Mouse (Mus musculus) embryonic fibroblast, embryonic 13.5 days (primary cell): Measurements from ENCODE around the gene Rpl9-ps6. TPM values are rescaled to one million over a fixed set of nuclear protein-coding genes. Genes with fewer than 3 reads are reported as not detected.
"Not testable (repeated sequence)": the region's sequence is repeated elsewhere in the genome, so short reads cannot be mapped to it uniquely, and the experiment has no call there.

Experiments used
- H3K27ac ChIP-seq: 2 replicates; pipeline ENCODE4 v1.5.1; 2012; ENCODE audit warnings: low read length, control low read depth, inconsistent platforms; ENCODE audit not compliant: insufficient read depth
- H3K4me1 ChIP-seq: 2 replicates; pipeline ENCODE4 v1.6.1; 2011; ENCODE audit warnings: low read length; ENCODE audit not compliant: control insufficient read depth, insufficient read depth
- H3K4me3 ChIP-seq: 2 replicates; pipeline ENCODE4 v1.5.1; 2011; ENCODE audit warnings: mild to moderate bottlenecking, control low read depth, low read length; ENCODE audit not compliant: insufficient read depth
- CTCF ChIP-seq: IDR thresholded peaks from 2 replicates; pipeline ENCODE4 v1.5.1; 2011; ENCODE audit warnings: mild to moderate bottlenecking, control low read depth, low read length, moderate library complexity, borderline replicate concordance; ENCODE audit not compliant: insufficient read depth
- POLR2A ChIP-seq: IDR thresholded peaks from 2 replicates; pipeline ENCODE4 v1.6.1; 2011; ENCODE audit warnings: low read depth, mild to moderate bottlenecking, control low read depth, low read length, moderate library complexity
- polyA plus RNA-seq: library from polyadenylated mRNA; stranded (reverse); fragments of >200 nt; gene quantifications from 2 replicates; pipeline ENCODE4 v1.2.4, GENCODE M21; 2011; ENCODE audit warnings: low read depth; ENCODE audit not compliant: missing spikeins, insufficient read length

Gene Rpl9-ps6
- polyA plus RNA-seq, 1 experiment, result 530 TPM

DNA sequence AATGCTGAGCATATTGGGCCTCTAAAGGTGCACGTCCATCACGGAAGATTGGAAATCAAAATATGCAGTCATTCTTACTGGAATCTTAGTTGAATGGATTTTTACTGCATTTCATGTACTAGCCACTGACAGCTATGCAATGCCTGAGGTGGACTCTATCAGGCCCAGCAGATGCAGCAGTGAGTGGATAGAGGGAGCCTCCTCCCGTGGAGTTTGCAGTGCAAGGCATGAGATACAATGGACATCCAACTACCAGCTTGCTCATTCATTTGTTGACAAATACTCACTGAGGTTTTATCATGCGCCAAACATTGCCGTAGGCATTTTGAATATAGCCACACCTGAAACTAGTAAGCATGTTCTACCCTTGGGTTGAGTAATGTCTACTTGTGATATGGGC lies 947 bp upstream of the Rpl9-ps6 start:
- no peak overlapping the region for H3K27ac ChIP-seq
- no peak for TF ChIP-seq CTCF
- no peak for TF ChIP-seq POLR2A
- H3K4me3 ChIP-seq, result no peak overlapping the region
- H3K4me1 ChIP-seq, result peaks cover 3% of the 10 kb centered on the region

DNA sequence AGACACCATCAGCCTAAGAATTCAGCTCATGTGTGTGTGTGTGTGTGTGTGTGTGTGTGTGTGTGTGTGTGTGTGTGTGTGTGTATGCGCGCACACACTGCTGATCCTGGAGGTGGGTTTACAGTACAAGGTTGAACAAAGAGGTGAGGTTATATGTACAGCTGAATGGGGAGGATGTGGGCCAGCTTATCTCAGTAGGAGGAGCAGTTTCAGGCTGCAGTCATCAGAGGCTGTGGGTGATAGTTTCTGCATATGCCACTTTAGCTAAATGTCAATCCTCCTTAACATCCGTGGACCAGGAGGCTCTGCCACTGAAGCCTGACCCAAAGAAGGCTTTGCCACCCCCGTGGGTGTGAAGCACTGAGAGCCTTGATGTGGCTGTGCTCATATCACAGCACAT lies 1.1 kb downstream of the Rpl9-ps6 start:
- TF ChIP-seq CTCF (no peak), POLR2A (no peak)

DNA sequence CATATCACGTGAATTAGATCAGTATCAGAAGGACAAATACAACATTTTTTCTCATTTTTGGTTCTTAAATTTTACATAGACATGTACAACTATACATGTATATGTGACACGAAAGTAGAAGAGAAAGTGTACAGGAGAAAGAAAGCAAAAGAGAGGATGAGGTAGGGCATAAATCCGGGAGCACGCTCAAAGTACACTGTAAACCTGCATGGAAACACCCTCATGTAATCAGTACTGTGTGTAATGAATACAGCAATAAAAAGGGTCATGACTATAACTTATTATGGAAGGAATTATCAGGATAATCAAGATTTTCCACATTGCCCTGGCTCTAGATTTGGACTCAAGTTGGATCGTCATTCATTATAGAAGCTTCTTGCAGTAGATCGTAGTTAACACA lies 3.3 kb downstream of the Rpl9-ps6 start:
- no peaks in the 10 kb centered on the region for H3K4me1 ChIP-seq
- TF ChIP-seq POLR2A, result no peak
- no peak for TF ChIP-seq CTCF
- no peak overlapping the region for H3K27ac ChIP-seq
- H3K4me3 ChIP-seq, result no peak overlapping the region

More for the DNA sequence above, 1.1 kb downstream of the Rpl9-ps6 start:
- Histone ChIP-seq H3K4me3 (no peak overlapping the region), H3K4me1 (peaks cover 3% of the 10 kb centered on the region), H3K27ac (no peak overlapping the region)

DNA sequence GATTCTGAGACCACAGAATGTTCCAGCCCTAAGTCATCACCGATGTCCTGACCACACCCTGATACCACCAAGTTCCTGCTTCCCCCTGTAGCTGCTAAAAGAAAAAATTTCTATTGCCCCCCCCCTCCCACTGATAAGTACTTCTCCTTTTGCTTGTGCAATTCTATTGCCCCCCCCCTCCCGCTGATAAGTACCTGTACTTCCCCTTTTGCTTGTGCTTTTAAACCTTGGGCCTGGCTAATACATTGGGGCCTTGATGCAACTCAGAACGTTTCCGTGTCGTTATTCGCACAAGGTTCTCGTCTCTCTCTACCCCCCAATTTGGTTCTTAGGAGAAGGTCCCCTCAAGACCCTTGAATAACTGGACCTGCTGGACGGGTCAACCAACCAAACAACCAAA lies 8.7 kb downstream of the Rpl9-ps6 start:
- not testable (repeated sequence) for H3K27ac ChIP-seq, H3K4me3 ChIP-seq, H3K4me1 ChIP-seq

DNA sequence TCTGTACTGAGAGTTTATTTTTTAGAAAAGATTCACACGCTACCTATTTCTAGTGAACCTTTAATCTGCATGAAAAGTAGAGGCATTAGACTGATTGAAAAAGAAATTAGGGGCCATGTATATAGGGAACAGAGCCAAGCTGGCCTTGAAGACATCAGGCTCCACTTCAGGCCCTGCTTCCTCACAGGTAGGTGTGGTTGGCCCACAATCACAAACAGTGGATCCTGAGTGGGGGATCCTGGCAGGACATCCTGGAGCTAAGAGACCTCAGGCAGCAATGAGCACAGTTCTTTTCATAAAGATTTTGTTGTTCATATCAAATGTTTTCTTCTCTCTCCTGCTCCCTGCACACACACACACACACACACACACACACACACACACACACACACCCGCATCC lies 9.6 kb downstream of the Rpl9-ps6 start:
- Histone ChIP-seq H3K4me3 (no peak overlapping the region), H3K4me1 (no peaks in the 10 kb centered on the region), H3K27ac (no peak overlapping the region)
- TF ChIP-seq POLR2A (no peak), CTCF (no peak)

DNA sequence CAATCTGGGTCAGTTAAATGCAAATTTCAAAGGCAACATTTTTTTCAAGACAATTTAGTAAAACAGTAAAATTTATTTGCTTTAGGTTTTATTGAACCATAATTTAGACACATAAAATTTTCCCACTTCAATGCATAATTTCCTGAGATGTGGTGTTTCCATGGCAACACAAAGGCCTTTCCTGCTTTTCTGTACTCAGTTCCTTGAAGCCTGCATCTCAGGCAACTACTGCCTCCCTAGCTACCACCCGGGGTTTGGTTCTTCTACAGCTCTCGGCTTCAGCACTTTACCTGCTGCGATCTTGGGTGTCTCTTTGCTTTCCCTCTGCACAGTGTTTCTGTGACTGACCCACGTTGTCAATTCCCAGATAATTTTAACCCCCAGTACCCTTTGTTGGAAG lies 14.1 kb downstream of the Rpl9-ps6 start:
- TF ChIP-seq CTCF, result no peak
- no peak for TF ChIP-seq POLR2A

DNA sequence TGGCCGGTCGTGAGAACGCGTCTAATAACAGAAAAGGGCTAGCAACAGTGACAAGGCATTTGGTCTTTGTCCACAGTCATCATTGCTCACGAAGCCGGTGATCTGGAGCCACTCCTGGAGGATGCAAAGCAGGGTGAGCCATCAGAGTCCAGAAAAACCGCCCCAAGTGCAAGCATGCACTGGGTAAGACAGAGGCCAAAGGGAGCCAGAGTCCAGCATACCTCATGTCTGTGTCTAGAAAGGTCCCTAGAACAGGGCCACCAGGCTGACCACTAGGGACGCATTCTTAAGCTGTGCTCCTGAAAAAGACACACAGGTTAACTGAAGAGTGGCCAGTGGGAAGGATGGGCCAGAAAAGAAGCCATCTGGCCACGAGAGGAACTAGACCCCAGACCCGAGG lies 17.4 kb downstream of the Rpl9-ps6 start:
- no peaks in the 10 kb centered on the region for H3K4me1 ChIP-seq
- TF ChIP-seq POLR2A (no peak), CTCF (no peak)
- H3K4me3 ChIP-seq, result no peak overlapping the region
- no peak overlapping the region for H3K27ac ChIP-seq

More for the DNA sequence above, 14.1 kb downstream of the Rpl9-ps6 start:
- Histone ChIP-seq H3K4me1 (no peaks in the 10 kb centered on the region), H3K27ac (no peak overlapping the region), H3K4me3 (no peak overlapping the region)

DNA sequence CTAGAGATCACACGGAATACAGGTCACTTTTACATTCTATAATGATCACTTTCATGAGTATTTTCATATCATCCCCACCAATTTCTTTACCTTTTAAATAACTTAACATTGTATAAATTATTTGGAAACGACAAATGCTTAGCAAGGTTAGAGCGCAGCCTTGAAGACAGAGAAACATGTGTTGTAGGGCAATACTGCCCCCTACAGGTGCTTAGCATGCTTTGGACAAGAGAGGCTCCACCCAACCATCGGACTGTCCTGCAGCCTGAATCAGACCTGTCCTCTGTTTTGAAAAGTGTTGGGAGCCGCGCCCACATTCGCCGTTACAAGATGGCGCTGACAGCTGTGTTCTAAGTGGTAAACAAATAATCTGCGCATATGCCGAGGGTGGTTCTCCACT lies 24.8 kb downstream of the Rpl9-ps6 start:
- Histone ChIP-seq H3K27ac (no peak overlapping the region), H3K4me3 (no peak overlapping the region), H3K4me1 (no peaks in the 10 kb centered on the region)
- no peak for TF ChIP-seq CTCF
- no peak for TF ChIP-seq POLR2A

DNA sequence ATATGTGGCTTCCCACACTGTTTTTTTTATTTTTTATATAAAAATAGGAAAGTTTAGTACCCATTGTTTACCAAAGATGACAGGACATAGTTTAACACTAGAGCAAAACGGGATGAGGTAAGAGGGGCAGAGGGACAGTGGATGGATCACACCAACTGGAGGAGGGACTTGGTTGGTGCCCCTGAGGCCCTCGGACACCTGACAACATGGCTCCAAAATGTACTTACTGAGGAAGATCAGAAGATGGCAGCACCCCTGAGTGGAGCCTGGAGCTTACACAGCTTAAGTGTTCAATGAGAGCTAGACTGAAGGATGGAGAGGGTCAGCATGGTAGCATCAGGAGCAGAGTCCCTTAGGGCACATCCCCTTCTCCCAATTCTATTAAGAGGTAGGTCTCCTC lies 27.0 kb downstream of the Rpl9-ps6 start:
- no peak overlapping the region for H3K27ac ChIP-seq
- no peaks in the 10 kb centered on the region for H3K4me1 ChIP-seq
- TF ChIP-seq POLR2A (no peak), CTCF (no peak)
- no peak overlapping the region for H3K4me3 ChIP-seq

DNA sequence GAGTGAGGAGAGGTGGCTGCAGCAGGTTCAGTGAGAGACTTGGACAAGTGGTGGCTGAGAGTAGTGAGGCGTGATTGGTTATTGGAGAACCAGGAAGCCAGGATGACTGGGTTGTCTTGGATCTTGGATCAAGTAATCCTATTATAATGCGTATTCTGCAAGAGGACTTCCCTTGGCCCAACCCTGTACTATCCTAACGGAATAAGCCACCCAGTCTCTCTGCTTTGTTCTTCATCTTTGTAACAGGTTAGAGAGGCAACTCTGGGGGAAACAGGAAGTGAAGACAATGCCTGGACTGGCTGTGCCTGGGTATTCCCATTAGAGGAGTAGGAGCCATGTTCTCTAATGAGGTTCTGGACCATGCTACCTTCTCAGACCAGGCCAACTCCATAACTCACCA lies 40.5 kb downstream of the Rpl9-ps6 start:
- Histone ChIP-seq H3K4me1 (no peaks in the 10 kb centered on the region), H3K4me3 (no peak overlapping the region), H3K27ac (no peak overlapping the region)
- TF ChIP-seq CTCF (no peak), POLR2A (no peak)

DNA sequence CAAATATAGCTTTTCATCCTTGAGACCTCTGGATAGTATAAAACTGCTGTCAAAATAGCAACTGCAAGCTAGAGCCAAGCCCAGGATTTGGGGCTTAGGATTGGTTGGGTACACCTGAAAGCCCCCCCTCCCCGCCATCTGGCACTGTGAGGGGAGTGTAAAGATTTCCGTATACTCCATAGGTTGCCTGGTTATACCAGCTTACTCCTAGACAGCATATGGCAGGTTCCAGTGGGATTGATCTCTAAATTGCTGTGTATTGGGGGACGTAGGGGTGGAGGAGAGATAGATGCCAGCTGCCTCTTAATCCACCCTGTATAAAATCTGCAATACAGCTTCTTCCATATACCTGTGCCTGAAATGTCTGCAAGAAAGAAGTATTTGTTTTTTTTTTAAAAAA lies 41.7 kb downstream of the Rpl9-ps6 start:
- no peak for TF ChIP-seq POLR2A
- no peak for TF ChIP-seq CTCF
- Histone ChIP-seq H3K4me3 (no peak overlapping the region), H3K4me1 (no peaks in the 10 kb centered on the region), H3K27ac (no peak overlapping the region)

DNA sequence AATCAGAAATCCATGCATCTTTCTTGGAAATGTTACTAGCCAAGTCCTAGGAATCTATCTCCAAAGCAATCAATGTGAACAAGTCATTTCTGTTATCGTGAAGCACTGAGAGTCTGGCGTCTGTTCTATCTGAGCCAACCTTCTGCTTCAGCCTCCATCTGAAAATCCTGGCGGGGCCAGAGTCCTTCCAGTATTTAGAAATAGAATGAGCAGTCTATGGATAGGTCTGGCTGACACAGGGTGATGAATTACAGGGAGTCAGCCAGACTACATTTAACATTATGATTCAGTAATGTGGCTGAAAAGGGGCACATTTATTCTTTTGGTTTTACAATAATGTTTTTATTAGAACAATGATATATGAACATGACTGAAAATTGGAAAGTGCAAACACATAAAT lies 47.3 kb downstream of the Rpl9-ps6 start:
- Histone ChIP-seq H3K4me1 (no peaks in the 10 kb centered on the region; the same call in 1 of the 2 replicates), H3K27ac (no peak overlapping the region), H3K4me3 (no peak overlapping the region)
- no peak for TF ChIP-seq CTCF
- TF ChIP-seq POLR2A, result no peak
